Mouse (Mus musculus): ENCODE data around the gene Slc7a1. TPM values are rescaled to one million over a fixed set of nuclear protein-coding genes. Genes with fewer than 3 reads are reported as not detected.

Slc7a1 gene
- total RNA-seq (2021): 10 to 100 TPM; 28.1 to 28.5 TPM

DNA sequence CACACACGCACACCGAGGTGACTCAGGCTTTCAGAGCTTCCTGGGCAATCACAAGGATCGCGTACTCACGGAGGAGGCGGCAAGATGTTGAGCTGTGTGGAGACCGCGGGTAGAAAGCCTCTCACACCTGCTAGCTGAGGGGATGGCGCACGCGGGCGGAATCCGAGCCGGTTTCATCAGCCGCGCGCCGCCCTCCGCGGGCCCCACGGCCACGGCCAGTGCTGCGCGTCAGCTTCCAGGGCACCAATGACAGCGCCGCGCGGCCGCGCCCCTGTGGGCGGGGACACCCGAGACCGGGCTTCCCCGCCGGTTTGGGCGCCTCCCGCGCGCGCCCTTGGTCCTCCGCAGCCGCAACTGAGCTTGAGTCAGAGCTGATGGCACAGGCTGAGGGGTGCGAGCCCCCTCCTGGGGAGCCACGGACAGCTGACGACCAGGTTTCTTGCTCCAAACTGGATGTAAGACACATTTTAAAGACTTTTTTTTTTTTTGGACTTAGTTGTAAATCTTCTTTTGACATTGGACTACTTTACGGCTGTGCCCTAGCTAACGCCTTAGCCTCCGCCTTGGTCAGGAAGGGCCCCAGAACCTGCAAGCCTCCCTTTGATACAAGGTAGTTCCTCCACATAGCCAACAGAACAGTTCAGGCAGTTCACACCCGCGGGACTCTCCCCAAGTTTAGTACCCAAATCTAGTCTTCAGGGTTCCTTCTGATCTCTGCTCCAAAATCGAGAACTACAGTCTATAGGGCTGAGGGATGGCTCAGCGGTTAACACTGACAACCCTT, at the start of gene Slc7a1:
Gene Slc7a1, minus strand, starts transcription at position 245 of the 784 bp plus-strand sequence.
- intact Hi-C loops (cut with DNase I): loop anchor here (5.0 kb wide), 2 partner anchors 52 to 152 kb away; partner anchors contain the start of gene Ubl3
- peak; percentile 90 to 92 for DNase-seq (ENCODE audit: low spot score in 2 of 2)

DNA sequence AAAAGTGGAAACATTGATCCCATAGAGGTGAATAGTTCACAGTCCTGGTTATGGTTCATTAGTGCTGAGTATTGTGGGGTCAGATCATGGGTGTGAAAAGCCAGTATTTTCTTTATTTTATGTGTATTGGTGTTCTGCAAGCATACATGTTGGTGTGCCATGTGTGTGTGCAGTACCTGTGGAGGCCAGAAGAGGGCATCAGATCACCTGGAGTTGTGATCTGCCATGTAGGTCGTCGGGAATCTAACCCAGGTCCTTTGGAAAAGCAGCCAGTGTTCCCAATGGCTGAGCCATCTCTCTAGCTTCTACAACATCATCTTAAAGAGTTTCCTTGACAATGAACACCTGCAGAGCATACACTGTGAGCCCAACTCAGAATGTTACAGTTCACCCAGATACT, 45.3 kb upstream of the Slc7a1 start:
- intact Hi-C loops (cut with DNase I): no loop called here
- DNase-seq (ENCODE audit: low spot score in 2 of 2): no peak

DNA sequence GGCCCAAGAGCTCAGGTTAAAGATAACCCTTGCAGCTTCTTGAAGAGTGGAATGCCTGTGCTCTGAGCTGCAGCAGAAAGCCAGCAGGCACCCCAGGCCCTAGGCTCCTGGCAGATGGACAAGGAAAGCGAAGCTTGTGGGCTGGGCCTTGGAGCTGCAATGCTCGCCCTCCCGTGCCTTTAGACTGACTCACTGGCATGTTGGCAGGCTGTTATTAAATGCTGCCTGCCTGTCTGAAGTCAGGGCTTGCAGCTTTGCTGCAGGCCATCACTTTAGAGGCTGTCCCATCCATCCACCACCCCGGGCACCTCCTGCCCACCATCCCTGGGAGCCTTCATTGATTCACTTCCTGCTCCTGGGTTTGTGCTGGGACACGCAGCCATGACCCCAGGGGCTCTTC, 44.0 kb upstream of the Slc7a1 start:
- intact Hi-C loops (cut with DNase I): no loop called here
- DNase-seq (ENCODE audit: low spot score in 2 of 2): no peak

GRCm38 (mm10) chr5:148435660-148436059, 36.0 kb upstream of the Slc7a1 start:
- intact Hi-C loops (cut with DNase I): no loop called here
- no peak for DNase-seq (ENCODE audit: low spot score in 2 of 2)

GRCm38 (mm10) chr5:148432121-148432520, 32.4 kb upstream of the Slc7a1 start:
- intact Hi-C loops (cut with DNase I): no loop called here
- no peak for DNase-seq (ENCODE audit: low spot score in 2 of 2)

- DNase-seq (ENCODE audit: low spot score in 2 of 2): no peak
Measured at GRCm38 (mm10) chr5:148428846-148429245, 29.1 kb upstream of the Slc7a1 start.

DNA sequence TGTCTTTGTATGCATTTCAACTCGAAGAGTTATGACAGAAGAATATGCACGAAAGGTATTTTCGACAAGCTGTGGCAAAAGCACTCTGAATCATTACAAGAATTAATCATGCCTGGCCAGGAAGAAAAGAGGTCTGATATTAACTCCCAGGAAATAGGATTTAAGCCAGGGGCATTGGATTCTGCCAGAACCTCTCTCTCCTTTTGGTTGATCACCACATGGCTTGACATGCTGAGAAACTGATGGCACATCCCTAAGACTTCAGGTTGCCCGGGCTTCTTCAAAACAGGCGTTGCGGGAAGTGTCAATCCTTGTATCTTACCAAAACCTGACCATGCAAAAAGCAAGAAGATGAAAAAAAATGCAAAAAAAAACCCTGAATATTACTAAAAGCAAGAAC, 25.4 kb upstream of the Slc7a1 start:
- DNase-seq (ENCODE audit: low spot score in 2 of 2): no peak
- intact Hi-C loops (cut with DNase I): no loop called here

More at GRCm38 (mm10) chr5:148428846-148429245, 29.1 kb upstream of the Slc7a1 start:
- intact Hi-C loops (cut with DNase I): no loop called here

DNA sequence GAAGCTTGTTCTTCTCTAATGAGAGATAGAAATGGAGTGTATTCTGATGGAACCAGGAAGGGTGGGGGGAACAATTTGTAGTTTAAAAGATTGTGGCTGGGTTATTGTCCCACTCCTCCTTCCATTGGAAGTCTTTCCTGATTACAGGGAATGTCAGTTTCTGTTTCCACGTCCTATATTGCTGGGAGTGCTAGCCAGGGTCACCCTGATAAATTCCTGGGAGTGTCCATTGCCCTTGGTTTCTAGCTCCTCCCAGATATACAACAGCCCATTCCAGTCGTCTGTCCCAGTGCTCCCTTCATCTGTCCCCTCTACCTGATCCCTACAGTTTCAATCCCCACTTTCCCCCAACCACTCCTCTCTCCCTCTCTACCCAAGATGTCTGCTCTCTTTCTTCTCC, 21.6 kb upstream of the Slc7a1 start:
- intact Hi-C loops (cut with DNase I): no loop called here
- no peak for DNase-seq (ENCODE audit: low spot score in 2 of 2)

DNA sequence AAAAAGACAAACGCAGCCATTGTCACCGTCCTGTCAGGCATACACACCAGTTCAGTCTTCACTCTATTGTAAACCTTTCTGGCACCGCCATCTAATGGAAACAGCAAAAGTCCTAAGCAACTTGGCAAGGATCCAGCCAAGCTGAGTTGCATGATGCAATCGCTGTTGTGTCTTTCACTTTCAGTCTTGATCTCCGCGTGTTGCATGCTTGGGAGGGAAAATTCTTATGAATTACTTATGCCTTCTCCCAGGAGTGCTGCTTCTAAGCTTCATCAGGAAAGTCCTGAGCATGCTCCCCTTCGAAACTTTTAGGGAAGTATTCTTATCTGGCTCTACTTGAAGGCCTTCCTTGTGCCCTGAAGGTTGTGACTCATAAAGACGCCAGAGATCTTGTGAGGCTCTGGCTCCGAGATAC, 19.4 kb upstream of the Slc7a1 start:
- no peak for DNase-seq (ENCODE audit: low spot score in 2 of 2)
- intact Hi-C loops (cut with DNase I): no loop called here

- intact Hi-C loops (cut with DNase I): no loop called here
- no peak for DNase-seq (ENCODE audit: low spot score in 2 of 2)
Measured at GRCm38 (mm10) chr5:148418436-148418835, 18.7 kb upstream of the Slc7a1 start.

DNA sequence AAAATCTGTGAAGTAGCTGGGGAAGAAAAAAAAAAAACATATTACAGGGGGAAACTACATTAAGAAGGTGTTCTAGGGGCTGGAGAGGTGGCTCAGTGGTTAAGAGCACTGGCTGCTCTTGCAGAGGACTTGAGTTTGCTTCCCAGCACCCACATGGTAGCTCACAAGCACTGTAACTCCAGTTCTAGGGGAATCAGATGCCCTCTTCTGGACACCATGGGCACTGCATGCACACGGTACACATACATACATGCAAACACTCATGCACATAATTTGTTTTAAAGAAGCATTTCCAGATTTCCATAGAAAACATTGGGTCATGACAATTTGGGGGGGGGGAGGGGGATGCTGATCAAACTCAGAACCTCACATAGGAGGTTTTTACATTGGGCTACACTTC, 18.1 kb upstream of the Slc7a1 start:
- DNase-seq (ENCODE audit: low spot score in 2 of 2): no peak
- intact Hi-C loops (cut with DNase I): no loop called here

GRCm38 (mm10) chr5:148416461-148416860, 16.8 kb upstream of the Slc7a1 start:
- DNase-seq (ENCODE audit: low spot score in 2 of 2): no peak
- intact Hi-C loops (cut with DNase I): no loop called here

GRCm38 (mm10) chr5:148414233-148414632, 14.5 kb upstream of the Slc7a1 start:
- DNase-seq (ENCODE audit: low spot score in 2 of 2): no peak
- intact Hi-C loops (cut with DNase I): no loop called here

DNA sequence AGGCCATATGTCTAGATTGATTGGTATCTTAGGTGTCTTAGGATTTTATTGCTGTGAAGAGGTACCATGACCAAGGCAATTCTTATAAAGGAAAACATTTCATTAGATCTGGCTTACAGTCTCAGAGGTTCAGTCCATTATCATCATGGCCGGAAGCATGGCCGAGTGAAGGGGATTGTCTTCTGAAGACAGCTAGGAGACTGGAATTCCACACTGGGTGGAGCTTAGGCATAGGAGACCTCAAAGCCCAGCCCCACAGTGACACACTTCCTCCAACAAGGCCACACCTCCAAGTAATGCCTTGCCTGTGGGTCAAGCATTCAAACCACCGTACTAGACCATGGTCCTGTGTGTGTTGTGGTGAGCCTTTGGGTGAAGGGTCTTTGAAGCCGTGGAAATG, 12.8 kb upstream of the Slc7a1 start:
- no peak for DNase-seq (ENCODE audit: low spot score in 2 of 2)
- intact Hi-C loops (cut with DNase I): no loop called here

DNA sequence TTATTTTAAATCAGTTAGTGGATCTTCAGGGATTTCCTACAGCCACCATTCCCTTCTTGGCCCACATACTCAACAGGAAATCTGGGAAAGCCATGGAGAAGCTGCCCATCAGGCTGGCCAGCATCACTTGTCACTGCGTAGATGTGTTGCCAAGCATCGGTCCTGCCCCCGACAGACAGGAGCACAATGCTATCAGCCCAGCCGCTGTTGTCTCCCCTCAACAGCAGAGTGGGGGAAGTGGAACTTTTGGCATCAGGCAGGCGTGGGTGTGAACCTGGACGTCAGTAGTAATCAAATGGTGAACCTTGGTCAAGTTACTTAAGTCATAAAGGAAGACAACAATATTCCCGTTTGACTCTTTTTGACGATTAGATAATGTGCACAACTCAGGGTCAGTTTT, 9.8 kb upstream of the Slc7a1 start:
- intact Hi-C loops (cut with DNase I): no loop called here
- DNase-seq (ENCODE audit: low spot score in 2 of 2): no peak

DNA sequence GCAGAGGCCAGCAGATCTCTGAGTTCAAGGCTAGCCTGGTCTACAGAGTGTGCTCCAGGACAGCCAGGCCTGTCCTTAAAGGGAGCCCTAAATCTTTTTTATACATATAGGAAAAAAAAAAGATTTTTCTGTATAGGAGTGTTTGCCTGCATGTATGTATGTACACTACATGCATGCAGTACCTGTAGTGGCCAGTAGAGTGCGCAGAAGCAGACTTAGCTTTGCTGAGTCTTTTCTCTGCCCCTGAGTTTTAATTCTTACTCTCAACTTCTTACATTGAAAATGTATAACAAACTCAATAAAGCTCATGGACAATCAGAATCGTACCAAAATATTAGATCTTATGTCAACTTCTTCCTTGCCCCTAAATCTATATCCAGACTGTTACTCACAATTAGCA, 7.2 kb upstream of the Slc7a1 start:
- no peak for DNase-seq (ENCODE audit: low spot score in 2 of 2)
- intact Hi-C loops (cut with DNase I): no loop called here

DNA sequence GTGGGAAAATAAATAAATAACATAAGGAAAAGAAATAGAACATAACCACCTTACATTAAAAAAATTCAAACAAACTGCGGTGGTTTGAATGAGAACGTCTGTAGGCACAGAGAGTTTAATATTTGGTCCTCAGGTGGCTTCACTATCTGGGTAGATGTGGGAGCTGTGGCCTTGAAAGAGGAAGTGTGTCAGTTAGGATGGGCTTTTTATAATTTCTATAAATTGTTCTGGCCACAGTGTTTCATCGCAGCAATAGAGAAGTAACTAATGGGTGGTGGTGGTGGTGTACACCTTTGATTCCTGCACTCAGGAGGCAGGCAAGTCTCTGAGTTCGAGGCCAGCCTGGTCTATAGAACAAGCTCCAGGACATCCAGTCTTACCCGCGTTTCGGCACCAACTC, 4.8 kb upstream of the Slc7a1 start:
- DNase-seq (ENCODE audit: low spot score in 2 of 2): no peak
- intact Hi-C loops (cut with DNase I): loop anchor here (5.0 kb wide), 1 partner anchor 48 kb away; no protein-coding TSS in a partner anchor

DNA sequence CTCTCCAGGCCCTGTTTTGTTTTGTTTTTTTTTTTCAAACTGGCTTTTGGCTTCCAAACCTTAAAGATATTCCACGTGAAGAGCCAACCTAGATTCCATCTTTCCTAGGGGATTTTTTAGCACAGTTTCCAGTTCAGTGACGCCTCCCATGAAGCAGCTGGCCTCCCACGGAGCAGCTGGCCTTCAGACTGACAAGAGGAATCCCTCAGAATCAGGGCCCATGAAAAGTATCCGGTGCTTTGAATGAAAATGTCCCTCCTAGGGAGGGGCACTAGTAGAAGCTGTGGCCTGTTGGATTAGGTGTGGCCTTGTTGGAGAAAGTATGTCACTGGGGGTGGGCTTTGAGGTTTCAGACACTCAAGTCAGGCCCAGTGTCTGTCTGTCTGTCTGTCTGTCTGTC, 2.9 kb upstream of the Slc7a1 start:
- intact Hi-C loops (cut with DNase I): loop anchor here (5.0 kb wide), 1 partner anchor 50 kb away; no protein-coding TSS in a partner anchor
- no peak for DNase-seq (ENCODE audit: low spot score in 2 of 2)

DNA sequence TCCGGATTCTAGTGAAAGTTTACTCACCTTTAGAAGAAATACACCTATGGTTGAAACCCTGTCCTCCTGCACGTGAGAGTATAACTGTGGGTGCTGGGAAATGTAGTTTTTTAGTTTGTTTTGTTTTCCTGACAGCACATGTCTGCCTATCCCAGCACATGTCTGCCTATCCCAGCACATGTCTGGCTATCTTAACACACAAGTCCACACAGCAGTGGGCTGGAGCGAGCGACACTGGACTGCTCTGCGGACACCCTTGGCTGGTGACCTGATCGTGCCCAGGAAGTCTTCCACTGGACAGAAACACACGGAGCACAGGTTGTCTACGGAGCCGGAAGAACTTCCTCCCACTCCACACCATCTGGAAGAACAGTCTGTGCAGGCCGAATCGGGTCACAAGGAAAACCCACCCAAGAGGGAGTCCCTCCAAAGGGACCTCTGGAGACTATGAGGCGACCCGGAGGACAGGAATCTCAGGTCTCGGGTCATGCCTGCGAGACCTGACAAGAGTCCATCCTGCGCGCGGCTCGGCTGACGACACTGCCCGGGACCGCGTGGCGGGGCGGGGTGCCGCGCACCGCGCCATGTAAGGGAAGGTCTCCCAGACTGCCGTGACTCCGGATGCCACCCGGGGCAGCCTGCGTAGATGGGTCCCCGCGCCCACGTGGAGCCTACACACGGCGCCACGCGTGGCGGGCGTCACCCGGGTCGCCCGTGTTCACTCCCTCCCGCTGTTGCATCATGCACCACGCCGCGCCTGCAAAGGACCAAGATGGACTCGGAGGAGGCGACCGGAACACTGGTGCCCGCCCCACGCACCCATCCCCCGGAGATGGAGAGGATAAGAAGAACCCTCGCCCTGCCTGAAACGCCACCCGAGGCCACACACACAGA, 691 bp downstream of the Slc7a1 start:
- no peak for DNase-seq (ENCODE audit: low spot score in 2 of 2)
- intact Hi-C loops (cut with DNase I): loop anchor here (5.0 kb wide), 1 partner anchor 153 kb away; the partner anchor contains the start of gene Ubl3

DNA sequence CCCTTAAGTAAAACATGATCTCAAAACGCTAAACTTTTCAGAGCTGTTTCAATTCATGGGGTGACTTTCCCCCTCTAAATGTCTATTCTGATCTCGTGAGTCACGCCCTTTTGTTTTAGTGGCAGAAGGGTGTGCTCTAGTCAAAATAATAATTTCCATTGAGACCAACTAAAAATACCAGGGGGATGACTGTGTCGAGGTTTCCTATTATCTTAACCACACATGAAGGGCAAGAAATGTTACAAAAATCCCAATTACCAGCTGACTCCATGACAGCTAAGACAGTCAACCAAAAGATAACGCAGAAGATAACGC, 1.3 kb downstream of the Slc7a1 start:
- intact Hi-C loops (cut with DNase I): loop anchor here (5.0 kb wide), 1 partner anchor 154 kb away; the partner anchor contains the start of gene Ubl3
- no peak for DNase-seq (ENCODE audit: low spot score in 2 of 2)

- intact Hi-C loops (cut with DNase I): loop anchor here (5.0 kb wide), 1 partner anchor 154 kb away; the partner anchor contains the start of gene Ubl3
Measured at GRCm38 (mm10) chr5:148397911-148398310, 1.8 kb downstream of the Slc7a1 start.

More at GRCm38 (mm10) chr5:148397911-148398310, 1.8 kb downstream of the Slc7a1 start:
- no peak for DNase-seq (ENCODE audit: low spot score in 2 of 2)
